15 mouse cellular contexts compared by ENCODE assay signal in genomic region chr6:52544376-52544775, GRCm38 (mm10).
DNase-seq lines count a peak whose midpoint lies in the region; ATAC-seq and TF ChIP-seq lines count a peak whose summit lies in the region.
"Had no signal": no experiment of that assay in that cellular context is flagged by ENCODE, and none has a peak within 500 bp of the region (broad histone marks: within the 10 kb centered on the region; RNA-seq: fewer than 3 reads in every experiment).

No protein-coding gene starts in this region.

- ATAC-seq in limb, embryonic 14.5 days (ENCODE audit: low FRiP score, low read depth): no peak; the same call in 1 of the 2 replicates
- ATAC-seq in granulocyte monocyte progenitor cell, adult 5-6 weeks (replicated peaks; ENCODE audit: poor library complexity, severe bottlenecking): peak; percentile 48; the same call in 1 of the 2 replicates
- ATAC-seq: midbrain, embryonic 16.5 days had no signal

- H3K9ac ChIP-seq in limb, embryonic 14.5 days (ENCODE audit: low read depth, low read length, severe bottlenecking): no peak overlapping the region
- H3K9ac ChIP-seq: embryonic facial prominence, embryonic 13.5 days; stomach, embryonic 15.5 days had no signal

- no peak overlapping the region for H3K27ac ChIP-seq in cerebellum, adult 2 months (ENCODE audit: insufficient read depth, low read length)
- no peak overlapping the region for H3K27ac ChIP-seq in heart, embryonic 10.5 days
- H3K27ac ChIP-seq in limb, embryonic 14.5 days (replicated peaks; ENCODE audit: low read depth, low read length): no peak overlapping the region
- H3K27ac ChIP-seq in limb, embryonic 10.5 days: no peak overlapping the region
- H3K27ac ChIP-seq: embryonic facial prominence, embryonic 13.5 days; stomach, embryonic 15.5 days had no signal

- peak; percentile 24 to 30 for DNase-seq in cerebellum, postnatal 14 days
- DNase-seq in cerebellum, adult 2 months: no peak
- peak; percentile 14 for DNase-seq in heart, postnatal 4 days
- DNase-seq in heart, embryonic 10.5 days (ENCODE audit: low spot score): no peak
- peak; percentile 4 for DNase-seq in limb, embryonic 14.5 days (ENCODE audit: low spot score)
- DNase-seq in limb, embryonic 10.5 days (ENCODE audit: low spot score): no peak
- no peak for DNase-seq in B cell, adult 2 months
- DNase-seq: adrenal gland, postnatal 10 days; cerebellum, adult 11-12 months; lung, adult 2 months had no signal

- H3K9me3 ChIP-seq in heart, embryonic 10.5 days: no peaks in the 10 kb centered on the region
- no peaks in the 10 kb centered on the region for H3K9me3 ChIP-seq in limb, embryonic 14.5 days (ENCODE audit: control insufficient read depth, low read length)
- H3K9me3 ChIP-seq in limb, embryonic 10.5 days (replicated peaks): no peaks in the 10 kb centered on the region
- H3K9me3 ChIP-seq: embryonic facial prominence, embryonic 13.5 days; stomach, embryonic 15.5 days had no signal

- no peaks in the 10 kb centered on the region for H3K27me3 ChIP-seq in cerebellum, adult 2 months (ENCODE audit: control insufficient read depth, insufficient read depth, low read length)
- H3K27me3 ChIP-seq in heart, embryonic 10.5 days (ENCODE audit: insufficient read depth, poor library complexity, severe bottlenecking): no peaks in the 10 kb centered on the region
- no peaks in the 10 kb centered on the region for H3K27me3 ChIP-seq in limb, embryonic 14.5 days (ENCODE audit: control insufficient read depth, insufficient read depth, low read length)
- H3K27me3 ChIP-seq in limb, embryonic 10.5 days (ENCODE audit: low read depth, poor library complexity, severe bottlenecking): no peaks in the 10 kb centered on the region; the same call in 1 of the 2 replicates
- H3K27me3 ChIP-seq: embryonic facial prominence, embryonic 13.5 days; stomach, embryonic 15.5 days had no signal

- WGBS in cerebellum, adult 2 months: 49% methylated on average over 4 of the region's 4 CpGs
- WGBS in heart, embryonic 10.5 days: 52% methylated on average over 4 of the region's 4 CpGs
- WGBS in limb, embryonic 14.5 days: 49% methylated on average over 4 of the region's 4 CpGs
- 56% methylated on average over 4 of the region's 4 CpGs for WGBS in limb, embryonic 10.5 days

- peaks cover 31% of the 10 kb centered on the region for H3K36me3 ChIP-seq in heart, embryonic 10.5 days
- H3K36me3 ChIP-seq in limb, embryonic 14.5 days (ENCODE audit: control insufficient read depth, insufficient read depth, low read length): peaks cover 30% of the 10 kb centered on the region
- H3K36me3 ChIP-seq in limb, embryonic 10.5 days: peaks cover 32% of the 10 kb centered on the region

- no peaks in the 10 kb centered on the region for H3K4me1 ChIP-seq in cerebellum, adult 2 months (ENCODE audit: control insufficient read depth, insufficient read depth, low read length)
- peaks cover 4% of the 10 kb centered on the region; the same call in 1 of the 2 replicates for H3K4me1 ChIP-seq in heart, embryonic 10.5 days
- H3K4me1 ChIP-seq in limb, embryonic 14.5 days (ENCODE audit: control insufficient read depth, insufficient read depth, low read length): peaks cover 9% of the 10 kb centered on the region
- H3K4me1 ChIP-seq in limb, embryonic 10.5 days: peaks cover 56% of the 10 kb centered on the region
- H3K4me1 ChIP-seq: embryonic facial prominence, embryonic 13.5 days; stomach, embryonic 15.5 days had no signal

- no peak overlapping the region for H3K4me3 ChIP-seq in cerebellum, adult 2 months (replicated peaks; ENCODE audit: insufficient read depth, low read depth, low read length)
- no peak overlapping the region for H3K4me3 ChIP-seq in heart, embryonic 10.5 days
- no peak overlapping the region for H3K4me3 ChIP-seq in limb, embryonic 14.5 days (replicated peaks; ENCODE audit: low read length)
- H3K4me3 ChIP-seq in limb, embryonic 10.5 days: no peak overlapping the region
- H3K4me3 ChIP-seq: embryonic facial prominence, embryonic 13.5 days; stomach, embryonic 15.5 days had no signal

- no peak for TF ChIP-seq CTCF in cerebellum, adult 2 months (IDR thresholded peaks at IDR 0.05; ENCODE audit: borderline replicate concordance, insufficient read depth, low read depth, low read length)

- H3K4me2 ChIP-seq in limb, embryonic 14.5 days (replicated peaks; ENCODE audit: low read depth, low read length, severe bottlenecking): no peak overlapping the region
- H3K4me2 ChIP-seq: embryonic facial prominence, embryonic 13.5 days; liver, embryonic 11.5 days; stomach, embryonic 15.5 days had no signal

- no peak for TF ChIP-seq POLR2A in cerebellum, adult 2 months (IDR thresholded peaks at IDR 0.05; ENCODE audit: borderline replicate concordance, insufficient read depth, low read length)
- no peak for TF ChIP-seq POLR2A in limb, embryonic 14.5 days (IDR thresholded peaks at IDR 0.05; ENCODE audit: borderline replicate concordance, extremely low read depth, insufficient read depth, insufficient read length)

Comparison
In these comparisons a context has a peak if more than half of its experiments do, and no peak if none do; other contexts are left out.
1. DNase-seq: peak in cerebellum, postnatal 14 days (2 of 2), heart, postnatal 4 days (single experiment) and limb, embryonic 14.5 days (single experiment); none in cerebellum, adult 2 months (0 of 2), heart, embryonic 10.5 days (single experiment), limb, embryonic 10.5 days (single experiment) and B cell, adult 2 months (0 of 2).